Mouse (Mus musculus) liver, embryonic 14.5 days (tissue): ENCODE measurements around the gene Dis3l2. TPM values are rescaled to one million over a fixed set of nuclear protein-coding genes. Genes with fewer than 3 reads are reported as not detected.

Experiments
- ATAC-seq: fragments of 200-750 bp; cut with Nextera tagmentation; 2 replicates; pipeline ENCODE4 v1.8.0; 2017; ENCODE audit warnings: moderate number of reproducible peaks, mild to moderate bottlenecking, moderate library complexity; ENCODE audit not compliant: insufficient read depth
- DNase-seq, 3 experiments: peaks; one replicate each; pipeline ENCODE4 v3.0.0-alpha.2; 2012 to 2013; ENCODE audit warnings: low read depth in 3 of 3, low spot score in 3 of 3
- H3K27ac ChIP-seq: fragments of 300-500 bp; sonication (generic); 2 replicates; pipeline ENCODE4 v1.5.1; 2014; ENCODE audit warnings: moderate library complexity, mild to moderate bottlenecking, control low read depth, inconsistent platforms
- H3K27me3 ChIP-seq: fragments of 300-500 bp; sonication (generic); 2 replicates; pipeline ENCODE4 v1.6.1; 2014; ENCODE audit warnings: mild to moderate bottlenecking, low read length, moderate library complexity; ENCODE audit not compliant: control insufficient read depth, insufficient read depth
- H3K36me3 ChIP-seq: fragments of 300-500 bp; sonication (generic); replicated peaks from 2 replicates; pipeline ENCODE4 v1.6.1; 2014; ENCODE audit warnings: low read depth; ENCODE audit not compliant: control insufficient read depth, insufficient read depth
- H3K4me1 ChIP-seq, 2 experiments: fragments of 200-500 bp in 1 of 2; fragments of 300-500 bp in 1 of 2; sonication (generic) in 1 of 2; replicated peaks; 2 replicates each; pipeline ENCODE4 v1.6.1; 2012 to 2014; ENCODE audit warnings: antibody characterized with exemption in 1 of 2, inconsistent platforms in 1 of 2, low read length in 1 of 2; ENCODE audit not compliant: control insufficient read depth in 2 of 2, insufficient read depth in 2 of 2
- H3K4me2 ChIP-seq: fragments of 300-500 bp; sonication (generic); 2 replicates; pipeline ENCODE4 v1.6.1; 2014; ENCODE audit warnings: low read depth, mild to moderate bottlenecking, control low read depth, moderate library complexity
- H3K4me3 ChIP-seq, 2 experiments: fragments of 200-500 bp in 1 of 2; fragments of 300-500 bp in 1 of 2; sonication (generic) in 1 of 2; 2 replicates each; pipeline ENCODE4 v1.5.1; 2012 to 2014; ENCODE audit warnings: low read depth in 2 of 2, low read length in 2 of 2, mild to moderate bottlenecking in 2 of 2, control low read depth in 1 of 2, inconsistent platforms in 1 of 2, moderate library complexity in 1 of 2; ENCODE audit not compliant: insufficient read depth in 1 of 2
- H3K9ac ChIP-seq: fragments of 300-500 bp; sonication (generic); replicated peaks from 2 replicates; pipeline ENCODE4 v1.6.1; 2014; ENCODE audit warnings: mild to moderate bottlenecking, control low read depth, moderate library complexity
- H3K9me3 ChIP-seq: fragments of 300-500 bp; sonication (generic); 2 replicates; pipeline ENCODE4 v1.6.1; 2016; ENCODE audit warnings: low read length, mixed read lengths; ENCODE audit not compliant: control insufficient read depth
- CTCF ChIP-seq: IDR thresholded peaks from 2 replicates; pipeline ENCODE4 v1.5.1; 2016; ENCODE audit warnings: antibody characterized with exemption, low read depth, control low read depth
- EP300 ChIP-seq: IDR thresholded peaks from 2 replicates; pipeline ENCODE4 v1.6.1; 2016; ENCODE audit warnings: antibody characterized with exemption, low read depth
- WGBS: fragments of 180-500 bp; shearing (Covaris S2); extraction: QIAGEN DNeasy Blood & Tissue Kit; methylation state at CpG from one replicate; pipeline ENCODE4 v1.1.7; 2014; ENCODE audit not compliant: insufficient replicate concordance; 5-methylcytosine and 5-hydroxymethylcytosine counted together
- polyA plus RNA-seq, 2 experiments: library from polyadenylated mRNA; depleted of rRNA in 1 of 2; stranded (reverse) in 1 of 2; unstranded in 1 of 2; fragments of >200 nt; fragmentation: Nextera tagmentation in 1 of 2; extraction: Ambion mirVana in 1 of 2; gene quantifications; 2 replicates each; pipeline versions ENCODE4 v1.2.1 to v1.2.3; 2012 to 2014

Gene Dis3l2
- polyA plus RNA-seq, 2 experiments = 6.0 to 7.1 TPM

DNA sequence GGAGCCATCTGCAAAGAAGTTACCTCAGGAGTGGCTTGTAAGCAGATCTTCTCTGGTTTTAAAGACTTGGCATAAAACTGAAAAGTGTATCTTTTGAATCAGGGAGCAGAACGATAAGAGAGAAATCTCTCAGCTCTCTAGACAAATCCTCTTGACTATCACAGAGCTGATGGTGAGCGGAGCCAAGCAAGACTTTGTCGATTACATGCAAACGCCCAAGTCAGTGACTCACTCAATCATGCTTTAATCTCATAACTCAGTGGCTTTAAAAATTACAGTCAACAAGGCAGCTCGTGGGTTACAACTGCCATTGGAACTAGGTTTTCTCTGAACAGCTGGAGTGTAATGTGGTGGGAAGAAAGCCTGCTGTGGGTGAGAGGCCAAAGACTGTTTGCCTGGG, 297.8 kb downstream of the Dis3l2 start:
- ATAC-seq = no peak
- Histone ChIP-seq H3K9me3 (no peaks in the 10 kb centered on the region), H3K4me1 (peaks cover 0 to 2% of the 10 kb centered on the region in 2 experiments; a peak in 1 of 4 replicates), H3K36me3 (no peaks in the 10 kb centered on the region), H3K4me2 (no peak overlapping the region), H3K4me3 (no peak overlapping the region), H3K27ac (no peak overlapping the region), H3K9ac (no peak overlapping the region), H3K27me3 (no peaks in the 10 kb centered on the region)
- TF ChIP-seq EP300 = no peak
- TF ChIP-seq CTCF = no peak
- 64% methylated on average over 5 of the region's 5 CpGs for WGBS
- DNase-seq = no peak

DNA sequence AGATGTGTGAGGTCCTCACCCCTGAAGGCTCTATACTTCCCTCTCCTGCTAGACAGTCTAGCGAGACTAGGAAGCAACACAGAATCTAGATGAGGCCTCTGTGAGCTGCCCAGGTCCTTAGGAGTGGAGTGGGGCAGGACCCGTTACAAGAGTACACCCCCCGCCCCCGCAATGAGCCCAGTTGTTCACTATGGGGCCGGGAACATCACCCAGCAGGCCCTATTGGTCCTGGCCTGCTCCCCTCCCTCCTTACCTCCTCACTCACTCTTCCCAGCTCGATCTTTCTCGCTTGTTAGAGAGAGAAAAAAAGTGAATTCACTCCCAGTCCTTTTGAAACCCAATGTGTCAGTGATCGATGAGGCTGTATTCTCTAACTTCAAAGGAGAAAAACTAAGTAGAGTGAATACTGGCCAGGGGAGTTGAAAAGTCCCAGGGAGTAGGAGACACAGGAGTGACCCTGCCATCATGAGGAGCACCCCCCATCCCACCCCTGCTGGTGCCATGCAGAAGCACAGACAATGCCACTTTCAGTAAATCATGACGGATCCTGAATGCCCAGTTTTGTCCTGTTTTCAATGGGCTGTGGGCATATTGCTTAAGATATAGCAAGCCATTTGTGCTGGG, 299.0 kb downstream of the Dis3l2 start:
- H3K4me1 ChIP-seq = no peaks in the 10 kb centered on the region; a peak in 1 of 4 replicates
- WGBS = 64% methylated on average over 9 of the region's 9 CpGs
- H3K27me3 ChIP-seq = no peaks in the 10 kb centered on the region
- no peak overlapping the region for H3K9ac ChIP-seq
- no peaks in the 10 kb centered on the region for H3K9me3 ChIP-seq
- ATAC-seq = no peak
- no peak overlapping the region for H3K27ac ChIP-seq
- H3K4me3 ChIP-seq = no peak overlapping the region
- H3K36me3 ChIP-seq = no peaks in the 10 kb centered on the region
- TF ChIP-seq EP300 (no peak), CTCF (no peak)
- H3K4me2 ChIP-seq = no peak overlapping the region
- no peak for DNase-seq

DNA sequence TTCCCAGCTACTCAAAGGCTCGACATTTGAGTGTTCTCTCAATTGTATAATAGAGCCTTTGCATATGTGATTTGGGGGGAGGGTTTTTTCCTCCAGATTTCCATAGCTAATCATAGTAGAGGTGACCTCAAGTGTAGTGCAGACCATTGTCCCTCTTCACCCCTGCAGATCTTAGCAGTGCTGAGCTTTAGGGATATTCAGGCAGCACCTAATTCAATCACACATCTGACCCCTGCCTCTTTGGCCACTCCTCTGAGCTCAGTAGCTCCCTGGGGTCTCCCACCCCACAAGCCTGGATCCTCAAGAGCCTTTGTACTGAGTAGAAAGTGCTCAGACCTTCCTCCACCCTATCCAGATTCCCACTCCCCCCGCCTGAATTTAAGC, 299.6 kb downstream of the Dis3l2 start:
- no peak overlapping the region for H3K4me2 ChIP-seq
- no peak overlapping the region for H3K27ac ChIP-seq
- DNase-seq = no peak
- H3K9me3 ChIP-seq = no peaks in the 10 kb centered on the region
- no peak overlapping the region for H3K4me3 ChIP-seq
- no peaks in the 10 kb centered on the region for H3K27me3 ChIP-seq
- H3K9ac ChIP-seq = no peak overlapping the region
- 47% methylated on average over 2 of the region's 2 CpGs for WGBS
- no peak for TF ChIP-seq CTCF
- no peak for TF ChIP-seq EP300
- H3K36me3 ChIP-seq = no peaks in the 10 kb centered on the region
- ATAC-seq = no peak
- no peaks in the 10 kb centered on the region for H3K4me1 ChIP-seq

GRCm38 (mm10) chr1:87006425-87006824, 302.8 kb downstream of the Dis3l2 start:
- ATAC-seq = no peak
- Histone ChIP-seq H3K9me3 (no peaks in the 10 kb centered on the region), H3K27ac (no peak overlapping the region), H3K4me2 (no peak overlapping the region), H3K4me3 (no peak overlapping the region), H3K4me1 (no peaks in the 10 kb centered on the region), H3K27me3 (no peaks in the 10 kb centered on the region), H3K36me3 (no peaks in the 10 kb centered on the region), H3K9ac (no peak overlapping the region)
- DNase-seq = no peak
- WGBS = 67% methylated on average over 1 of the region's 1 CpGs
- TF ChIP-seq CTCF = no peak
- no peak for TF ChIP-seq EP300

DNA sequence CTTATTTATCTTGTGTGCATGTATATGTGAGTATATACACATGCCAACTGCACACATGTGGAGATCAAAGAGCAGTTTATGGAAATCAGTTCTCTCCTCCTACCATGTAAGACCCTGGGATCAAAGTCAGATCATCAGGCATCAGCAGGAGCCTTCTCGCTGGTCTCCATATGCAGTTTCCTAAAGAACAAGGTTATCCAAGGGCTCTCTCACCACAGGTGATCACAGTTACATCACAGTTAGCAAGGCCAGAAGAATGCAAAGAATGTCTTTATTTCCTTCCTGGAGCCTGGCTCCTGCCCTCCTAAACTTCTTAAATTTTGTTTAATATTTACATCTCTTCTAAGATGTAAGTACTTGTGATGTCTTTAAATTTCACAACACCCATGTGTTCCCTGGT, 304.6 kb downstream of the Dis3l2 start:
- no peak overlapping the region for H3K27ac ChIP-seq
- no peak overlapping the region for H3K9ac ChIP-seq
- DNase-seq (no peak), ATAC-seq (no peak)
- H3K4me1 ChIP-seq = no peaks in the 10 kb centered on the region
- H3K4me3 ChIP-seq = no peak overlapping the region
- H3K27me3 ChIP-seq = no peaks in the 10 kb centered on the region
- no peak overlapping the region for H3K4me2 ChIP-seq
- H3K9me3 ChIP-seq = no peaks in the 10 kb centered on the region
- H3K36me3 ChIP-seq = no peaks in the 10 kb centered on the region
- TF ChIP-seq EP300 (no peak), CTCF (no peak)
- WGBS = 61% methylated on average over 1 of the region's 1 CpGs
